Mouse (Mus musculus) stomach, embryonic 16.5 days (tissue): ENCODE results near the gene Taf1d. TPM values are rescaled to one million over a fixed set of nuclear protein-coding genes. Genes with fewer than 3 reads are reported as not detected.
"Not testable (repeated sequence)": the region's sequence is repeated elsewhere in the genome, so short reads cannot be mapped to it uniquely, and the experiment has no call there.

Source experiments
- ATAC-seq: fragments of 200-750 bp; cut with Nextera tagmentation; 2 replicates; pipeline ENCODE4 v1.8.0; 2017; ENCODE audit warnings: moderate number of reproducible peaks, moderate TSS enrichment; ENCODE audit not compliant: insufficient read depth, low FRiP score
- H3K27ac ChIP-seq: fragments of 300-500 bp; sonication (generic); 2 replicates; pipeline ENCODE4 v1.5.1; 2014; ENCODE audit warnings: low read length
- H3K27me3 ChIP-seq: fragments of 300-500 bp; sonication (generic); 2 replicates; pipeline ENCODE4 v1.6.1; 2014; ENCODE audit warnings: low read length, control low read depth, mixed read lengths; ENCODE audit not compliant: control insufficient read depth, insufficient read depth
- H3K36me3 ChIP-seq: fragments of 300-500 bp; sonication (generic); 2 replicates; pipeline ENCODE4 v1.6.1; 2014; ENCODE audit warnings: low read length; ENCODE audit not compliant: control insufficient read depth, insufficient read depth
- H3K4me1 ChIP-seq: fragments of 300-500 bp; sonication (generic); 2 replicates; pipeline ENCODE4 v1.6.1; 2014; ENCODE audit warnings: low read length, control low read depth, mixed read lengths; ENCODE audit not compliant: control insufficient read depth, insufficient read depth
- H3K4me2 ChIP-seq: fragments of 300-500 bp; sonication (generic); 2 replicates; pipeline ENCODE4 v1.6.1; 2014; ENCODE audit warnings: low read depth, low read length, mixed read lengths
- H3K4me3 ChIP-seq: fragments of 300-500 bp; sonication (generic); replicated peaks from 2 replicates; pipeline ENCODE4 v1.5.1; 2014; ENCODE audit warnings: mild to moderate bottlenecking, low read length
- H3K9ac ChIP-seq: fragments of 300-500 bp; sonication (generic); 2 replicates; pipeline ENCODE4 v1.6.1; 2014; ENCODE audit warnings: low read length
- H3K9me3 ChIP-seq: fragments of 300-500 bp; sonication (generic); replicated peaks from 2 replicates; pipeline ENCODE4 v1.6.1; 2016; ENCODE audit warnings: low read length, control low read depth; ENCODE audit not compliant: control insufficient read depth
- WGBS: fragments of 180-500 bp; shearing (Covaris S2); extraction: QIAGEN DNeasy Blood & Tissue Kit; methylation state at CpG from one replicate; pipeline ENCODE4 v1.1.7; 2014; 5-methylcytosine and 5-hydroxymethylcytosine counted together
- polyA plus RNA-seq: library from polyadenylated mRNA; unstranded; fragments of >200 nt; fragmentation: Nextera tagmentation; extraction: Ambion mirVana; gene quantifications from 2 replicates; pipeline ENCODE4 v1.2.1, GENCODE M21; 2015

Gene Taf1d
- polyA plus RNA-seq, 1 experiment from 2014 or later: 70.1 TPM

- H3K4me1 ChIP-seq: peaks cover 8% of the 10 kb centered on the region
- no peaks in the 10 kb centered on the region for H3K36me3 ChIP-seq
- H3K27ac ChIP-seq: peak overlapping the region; percentile 77
- H3K27me3 ChIP-seq: no peaks in the 10 kb centered on the region
- peak overlapping the region; percentile 40 for H3K4me2 ChIP-seq
- no peaks in the 10 kb centered on the region for H3K9me3 ChIP-seq
- H3K9ac ChIP-seq: peak overlapping the region; percentile 56
- 14% methylated on average over 6 of the region's 6 CpGs for WGBS
- ATAC-seq: peak; percentile 34; the same call in 1 of the 2 replicates
- 0 out of 2 replicates have a peak overlapping the region, but pooled peaks have one; percentile 10 for H3K4me3 ChIP-seq
These were observed 4.6 kb upstream of the Taf1d start for GRCm38 (mm10) chr9:15301399-15301798.

DNA sequence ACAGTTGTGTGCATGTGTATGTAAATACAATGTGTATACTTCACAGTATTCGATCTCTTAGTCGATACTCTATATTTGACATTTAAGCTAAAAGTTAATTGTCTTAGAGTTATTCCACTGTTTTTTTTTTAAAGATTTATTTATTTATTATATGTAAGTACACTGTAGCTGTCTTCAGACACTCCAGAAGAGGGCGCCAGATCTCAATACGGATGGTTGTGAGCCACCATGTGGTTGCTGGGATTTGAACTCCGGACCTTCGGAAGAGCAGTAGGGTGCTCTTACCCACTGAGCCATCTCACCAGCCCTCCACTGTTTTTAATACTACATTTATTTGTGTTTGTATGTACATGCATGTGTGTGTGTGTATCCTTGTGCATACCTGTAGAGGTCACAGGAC is 4.0 kb upstream of the Taf1d start:
- H3K4me1 ChIP-seq, H3K27me3 ChIP-seq, ATAC-seq, H3K27ac ChIP-seq, H3K4me2 ChIP-seq, H3K4me3 ChIP-seq, H3K9ac ChIP-seq, H3K9me3 ChIP-seq, H3K36me3 ChIP-seq: not testable (repeated sequence)
- WGBS: 82% methylated on average over 6 of the region's 6 CpGs

DNA sequence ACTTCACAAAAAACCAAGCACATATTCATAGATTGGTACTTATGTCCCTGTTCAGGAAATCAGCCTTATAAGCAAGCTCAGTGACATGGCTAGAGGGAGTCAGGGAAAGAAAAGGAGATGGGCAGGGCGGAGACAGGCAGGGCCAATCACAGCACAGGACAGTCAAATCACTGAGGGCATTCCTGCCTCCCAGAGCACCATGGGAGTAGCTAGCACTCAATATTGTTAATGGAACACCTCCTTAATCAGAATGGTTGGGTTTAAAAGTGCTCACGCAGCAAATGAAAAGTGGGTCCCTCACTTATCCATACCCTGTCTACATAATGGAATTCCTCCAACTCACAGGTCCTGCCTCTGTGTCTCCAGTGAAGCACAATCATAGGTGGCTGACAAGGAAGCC is 3.1 kb upstream of the Taf1d start:
- no peaks in the 10 kb centered on the region for H3K36me3 ChIP-seq
- no peaks in the 10 kb centered on the region for H3K9me3 ChIP-seq
- no peak overlapping the region for H3K4me3 ChIP-seq
- H3K4me1 ChIP-seq: peaks cover 15% of the 10 kb centered on the region
- H3K27ac ChIP-seq: no peak overlapping the region
- ATAC-seq: no peak
- H3K27me3 ChIP-seq: no peaks in the 10 kb centered on the region
- no peak overlapping the region for H3K4me2 ChIP-seq
- 68% methylated on average over 2 of the region's 2 CpGs for WGBS
- no peak overlapping the region for H3K9ac ChIP-seq

- Histone ChIP-seq H3K4me1 (peaks cover 14% of the 10 kb centered on the region), H3K9ac (peak within 1 kb of the TSS; percentile 98), H3K9me3 (no peaks in the 10 kb centered on the region), H3K27me3 (no peaks in the 10 kb centered on the region), H3K36me3 (peaks cover 18% of the 10 kb centered on the region), H3K4me3 (peak within 1 kb of the TSS; percentile 98), H3K4me2 (peak within 1 kb of the TSS; percentile 73), H3K27ac (peak within 1 kb of the TSS; percentile 96)
- WGBS: under 1% methylated on average over 35 of the region's 35 CpGs
- peak; percentile 65 for ATAC-seq
These were observed 545 bp downstream of the Taf1d start, which contains the start of gene 4931406C07Rik for GRCm38 (mm10) chr9:15306398-15307119. 4931406C07Rik (minus strand) TSS chr9:15306448.

- Histone ChIP-seq H3K9ac (peak overlapping the region; percentile 98), H3K4me3 (peak overlapping the region; percentile 98), H3K27ac (0 out of 2 replicates have a peak overlapping the region, but pooled peaks have one; percentile 21), H3K27me3 (no peaks in the 10 kb centered on the region), H3K4me2 (peak overlapping the region; percentile 73), H3K9me3 (no peaks in the 10 kb centered on the region), H3K4me1 (peaks cover 12% of the 10 kb centered on the region), H3K36me3 (peaks cover 24% of the 10 kb centered on the region)
- ATAC-seq: no peak
- 10% methylated on average over 6 of the region's 6 CpGs for WGBS
These were observed 1.2 kb downstream of the Taf1d start for GRCm38 (mm10) chr9:15307257-15307656.

- peaks cover 28% of the 10 kb centered on the region for H3K36me3 ChIP-seq
- H3K4me1 ChIP-seq: peaks cover 12% of the 10 kb centered on the region
- no peaks in the 10 kb centered on the region for H3K9me3 ChIP-seq
- peak overlapping the region; percentile 1; the same call in 1 of the 2 replicates for H3K4me2 ChIP-seq
- H3K27ac ChIP-seq: no peak overlapping the region
- H3K9ac ChIP-seq: no peak overlapping the region
- no peak for ATAC-seq
- H3K27me3 ChIP-seq: no peaks in the 10 kb centered on the region
- WGBS: 42% methylated on average over 2 of the region's 2 CpGs
- no peak overlapping the region for H3K4me3 ChIP-seq
These were observed 2.2 kb downstream of the Taf1d start for GRCm38 (mm10) chr9:15308254-15308653.

GRCm38 (mm10) chr9:15309425-15309824 is 3.4 kb downstream of the Taf1d start:
- Histone ChIP-seq H3K4me2 (peak overlapping the region; percentile 40), H3K27ac (no peak overlapping the region), H3K27me3 (no peaks in the 10 kb centered on the region), H3K36me3 (peaks cover 40% of the 10 kb centered on the region), H3K4me1 (peaks cover 12% of the 10 kb centered on the region), H3K4me3 (peak overlapping the region; percentile 12), H3K9ac (no peak overlapping the region), H3K9me3 (no peaks in the 10 kb centered on the region)
- no peak for ATAC-seq
- WGBS: 37% methylated on average over 4 of the region's 4 CpGs

DNA sequence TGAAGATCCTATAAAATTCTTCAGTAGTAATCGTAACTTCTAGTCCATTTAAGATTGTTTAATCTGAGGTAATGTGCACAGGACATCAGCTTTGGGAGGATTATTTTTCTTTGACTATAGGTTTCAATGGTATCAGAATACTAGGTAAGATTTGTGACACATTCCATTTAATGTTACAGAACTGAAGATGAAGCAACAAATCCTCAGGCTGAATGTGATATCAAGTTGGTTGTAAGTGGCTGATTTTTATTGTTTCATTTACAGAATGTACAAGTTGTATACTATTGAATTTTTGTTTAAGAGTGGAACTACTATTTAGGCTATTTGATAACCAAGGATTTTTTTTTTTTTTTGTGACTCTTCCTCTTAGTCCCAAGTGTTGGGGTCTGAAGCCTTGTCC is 4.2 kb downstream of the Taf1d start:
- 86% methylated on average over 1 of the region's 1 CpGs for WGBS
- ATAC-seq: no peak
- Histone ChIP-seq H3K4me3 (no peak overlapping the region), H3K9ac (no peak overlapping the region), H3K27me3 (no peaks in the 10 kb centered on the region), H3K9me3 (no peaks in the 10 kb centered on the region), H3K36me3 (peaks cover 46% of the 10 kb centered on the region), H3K4me1 (peaks cover 12% of the 10 kb centered on the region), H3K4me2 (no peak overlapping the region), H3K27ac (no peak overlapping the region)

- Histone ChIP-seq H3K27me3 (no peaks in the 10 kb centered on the region), H3K27ac (no peak overlapping the region), H3K36me3 (peaks cover 51% of the 10 kb centered on the region), H3K4me3 (no peak overlapping the region), H3K9ac (no peak overlapping the region), H3K4me1 (peaks cover 11% of the 10 kb centered on the region), H3K9me3 (no peaks in the 10 kb centered on the region), H3K4me2 (no peak overlapping the region)
- 90% methylated on average over 2 of the region's 2 CpGs for WGBS
- ATAC-seq: no peak
These were observed 6.2 kb downstream of the Taf1d start for GRCm38 (mm10) chr9:15312054-15312735.
